Mouse (Mus musculus): ENCODE data around the gene Prickle4.

Gene Prickle4

DNA sequence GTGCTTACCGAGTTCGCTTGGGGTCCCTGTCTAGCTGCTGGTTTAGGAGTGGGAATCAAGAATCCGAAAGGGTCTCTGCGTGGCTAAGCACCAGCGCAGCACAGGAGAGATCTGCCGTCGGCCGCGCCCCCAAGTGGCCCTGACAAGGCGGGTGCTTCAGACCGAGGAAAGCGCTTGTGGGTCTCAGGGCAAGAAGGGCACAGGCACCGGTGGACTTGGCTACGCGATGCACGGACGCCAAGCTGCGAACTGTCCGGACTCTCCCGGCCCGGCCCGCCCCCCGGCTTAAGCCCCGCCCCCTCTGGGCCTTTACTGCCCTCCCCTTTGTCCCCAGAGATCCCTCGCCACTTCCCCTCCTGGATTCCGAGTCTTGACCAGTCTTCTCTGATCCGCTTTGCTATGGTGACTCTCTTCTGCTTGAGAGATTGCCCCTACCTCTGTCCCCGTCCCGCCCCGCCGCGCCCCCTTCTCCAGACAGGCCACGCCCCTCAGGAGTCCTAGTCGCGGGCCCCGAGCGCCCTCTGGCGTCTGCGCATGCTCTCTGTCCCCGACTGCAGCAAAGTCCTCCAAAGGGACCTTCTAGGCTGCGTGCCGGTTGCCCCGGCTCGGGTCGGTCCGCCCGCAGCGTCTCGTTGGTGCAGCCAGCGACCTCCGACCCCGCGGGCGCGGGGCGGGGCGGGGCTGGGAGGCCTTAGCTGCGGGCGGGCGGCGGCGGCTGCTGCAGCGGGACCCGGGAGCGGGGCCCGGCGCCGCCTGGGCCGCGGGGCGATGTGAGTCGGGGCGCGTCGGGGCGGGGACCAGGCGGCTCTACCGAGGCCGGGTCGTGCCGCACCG lies at the start of gene Prickle4:
TSS of gene Prickle4 (minus strand) at position 234 of the 834 bp plus-strand sequence.
- DNase-seq (ENCODE audit: low spot score), result peak; percentile 98

DNA sequence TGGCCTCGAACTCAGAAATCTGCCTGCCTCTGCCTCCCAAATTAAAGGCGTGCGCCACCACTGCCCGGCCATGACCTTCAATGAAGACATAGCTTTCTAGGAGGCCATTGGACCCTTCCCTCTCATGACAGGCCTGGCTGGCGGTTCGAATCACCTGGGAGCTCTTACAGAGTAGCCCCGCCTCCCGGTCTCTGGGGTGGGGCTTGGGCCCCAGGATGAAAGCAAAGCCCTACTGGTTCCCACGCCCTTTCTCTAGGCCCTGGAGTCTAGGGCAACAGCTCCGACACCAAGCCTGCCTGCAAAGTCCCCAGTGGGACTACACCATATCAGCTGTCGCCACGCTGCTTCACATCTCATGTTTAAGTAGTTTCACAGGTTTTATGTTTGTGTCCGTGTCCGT lies 49.5 kb upstream of the Prickle4 start:
- DNase-seq (ENCODE audit: low spot score), result no peak

DNA sequence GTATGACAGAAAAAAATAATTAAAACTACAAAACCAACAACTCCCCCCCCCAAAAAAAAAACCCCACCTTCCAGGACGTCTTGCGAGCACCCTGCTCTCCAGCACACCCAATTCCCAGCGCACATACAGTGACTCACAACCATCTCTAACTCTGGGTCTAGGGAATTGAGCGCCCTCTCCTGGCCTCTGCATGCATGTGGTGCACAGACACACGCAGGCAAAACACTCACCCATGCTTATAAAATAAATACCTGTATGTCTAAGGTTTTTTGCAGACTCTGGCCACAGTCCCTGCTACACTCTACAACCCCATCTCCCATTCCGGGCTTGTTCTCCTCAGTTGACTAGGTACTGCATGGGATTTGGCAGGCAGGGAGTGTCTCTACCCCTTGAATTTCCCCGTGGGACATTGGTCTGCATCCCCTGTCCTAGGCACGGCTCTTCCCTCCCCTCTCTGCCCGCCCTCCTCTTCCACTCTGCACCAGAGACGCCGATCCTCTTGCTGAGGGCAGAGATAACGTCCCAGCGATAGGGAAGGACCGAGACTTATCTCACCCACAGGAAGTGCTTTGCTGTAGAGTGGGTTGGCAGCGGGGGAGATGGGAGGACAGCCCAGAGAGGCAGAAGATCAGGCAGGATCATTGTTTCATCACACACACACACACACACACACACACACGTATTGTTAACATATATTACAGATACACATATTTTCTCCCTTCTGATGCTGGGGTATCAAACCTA lies 48.6 kb upstream of the Prickle4 start:
- DNase-seq (ENCODE audit: low spot score), result peak; percentile 39

DNA sequence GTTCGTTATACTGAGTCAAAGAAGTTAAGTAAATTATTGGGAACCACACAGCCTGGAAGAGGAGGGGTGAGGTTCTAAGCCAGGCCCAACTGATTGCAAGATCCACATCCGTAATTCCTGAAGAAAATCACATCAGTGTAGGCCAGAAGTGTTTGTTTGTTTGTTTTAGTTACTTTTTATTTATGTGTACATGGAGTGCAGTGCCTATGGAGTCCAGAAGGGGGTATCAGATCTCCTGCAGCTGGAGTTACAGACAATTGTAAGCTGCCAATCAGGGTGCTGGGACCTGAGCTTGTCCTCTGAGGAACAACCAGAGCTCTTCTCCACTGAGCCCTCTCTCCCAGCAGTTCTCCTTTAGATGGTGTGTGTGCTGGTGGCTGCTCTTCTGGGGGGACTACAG lies 45.6 kb upstream of the Prickle4 start:
- peak; percentile 13 for DNase-seq (ENCODE audit: low spot score)

DNA sequence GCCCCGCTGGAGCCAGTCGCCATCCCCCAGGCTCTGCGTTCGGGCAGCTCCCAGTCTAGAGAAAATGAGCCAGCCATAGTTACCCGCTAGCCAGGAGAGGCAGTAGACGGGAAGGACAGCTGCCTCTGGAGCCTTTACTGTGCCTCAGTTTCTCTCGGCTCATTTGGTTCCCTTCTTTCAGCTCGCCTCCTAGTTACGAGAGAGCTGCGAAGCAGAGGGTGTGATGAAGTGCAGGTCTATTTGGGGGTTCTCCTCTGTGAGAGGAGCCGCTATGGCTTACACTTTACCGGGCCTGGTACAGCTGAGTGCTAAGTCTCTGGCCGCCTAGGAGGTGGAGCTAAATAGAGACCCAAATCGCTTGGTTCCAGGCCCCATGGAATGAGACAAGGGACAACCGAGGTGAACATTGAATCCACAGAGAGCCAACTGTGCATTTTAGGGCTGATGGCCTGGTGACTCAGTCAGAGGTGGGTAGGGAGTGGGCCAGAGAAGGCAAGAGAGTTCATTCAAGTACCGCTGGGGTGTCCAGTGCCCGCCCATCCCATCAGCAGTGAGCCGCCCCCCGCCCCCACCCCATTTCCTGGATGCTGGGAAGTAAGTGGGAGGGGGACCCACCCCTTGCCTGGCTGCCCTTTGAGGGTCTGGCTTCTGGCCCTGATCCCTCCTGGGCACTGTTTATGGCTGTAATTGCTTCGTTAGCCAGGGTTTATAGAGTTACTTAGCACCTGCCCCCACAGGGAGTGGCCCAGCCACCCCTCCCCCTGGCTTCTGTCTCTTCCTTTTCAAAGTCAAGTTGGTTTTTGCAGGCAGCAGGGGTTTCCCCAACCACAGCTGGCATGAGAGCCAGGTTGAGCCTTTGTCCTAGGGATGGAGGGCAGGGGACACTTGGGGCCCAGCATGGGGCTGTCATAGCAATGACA lies 44.6 kb upstream of the Prickle4 start:
- peak; percentile 29 for DNase-seq (ENCODE audit: low spot score)

DNA sequence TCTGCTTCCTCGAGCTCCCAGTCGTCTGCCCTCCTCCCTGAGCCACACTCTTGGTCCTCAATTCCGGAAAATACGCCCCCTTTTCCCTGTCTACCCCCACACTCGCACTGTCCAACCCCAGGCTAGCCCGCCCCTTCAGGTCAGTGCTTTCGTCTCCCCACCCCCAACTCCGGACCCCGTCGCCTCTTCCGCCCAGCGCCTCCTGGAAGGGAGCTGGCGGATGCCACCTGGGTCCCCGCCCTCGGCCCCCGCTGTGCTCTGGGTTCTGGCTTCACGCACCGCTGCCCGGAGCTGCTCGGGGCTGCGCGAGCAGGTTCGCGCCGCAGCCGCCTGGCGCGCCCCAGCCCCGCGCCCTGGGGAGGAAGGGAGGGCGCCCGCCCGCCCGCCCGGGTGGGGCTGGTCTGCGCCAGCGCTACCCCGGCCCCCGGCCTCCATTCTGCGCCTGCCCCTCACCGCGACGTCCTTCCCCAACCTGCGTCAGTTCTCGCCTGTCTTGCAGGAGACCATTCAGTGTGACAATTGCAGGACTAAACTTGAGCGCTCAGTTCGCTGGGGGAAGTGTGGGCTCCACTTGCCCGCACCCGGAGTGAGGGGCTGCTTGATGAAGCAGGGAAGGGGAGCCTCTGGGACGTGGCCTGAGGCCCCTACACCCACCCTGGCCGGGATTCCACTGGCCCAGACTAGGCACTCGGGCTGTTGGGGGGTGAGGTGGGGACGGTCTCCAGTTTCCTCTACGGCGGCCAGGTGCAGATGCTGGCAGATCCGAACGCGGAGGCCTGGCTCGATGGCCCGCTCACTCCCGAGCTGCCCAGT lies 43.7 kb upstream of the Prickle4 start:
- DNase-seq (ENCODE audit: low spot score), result peak; percentile 34

DNA sequence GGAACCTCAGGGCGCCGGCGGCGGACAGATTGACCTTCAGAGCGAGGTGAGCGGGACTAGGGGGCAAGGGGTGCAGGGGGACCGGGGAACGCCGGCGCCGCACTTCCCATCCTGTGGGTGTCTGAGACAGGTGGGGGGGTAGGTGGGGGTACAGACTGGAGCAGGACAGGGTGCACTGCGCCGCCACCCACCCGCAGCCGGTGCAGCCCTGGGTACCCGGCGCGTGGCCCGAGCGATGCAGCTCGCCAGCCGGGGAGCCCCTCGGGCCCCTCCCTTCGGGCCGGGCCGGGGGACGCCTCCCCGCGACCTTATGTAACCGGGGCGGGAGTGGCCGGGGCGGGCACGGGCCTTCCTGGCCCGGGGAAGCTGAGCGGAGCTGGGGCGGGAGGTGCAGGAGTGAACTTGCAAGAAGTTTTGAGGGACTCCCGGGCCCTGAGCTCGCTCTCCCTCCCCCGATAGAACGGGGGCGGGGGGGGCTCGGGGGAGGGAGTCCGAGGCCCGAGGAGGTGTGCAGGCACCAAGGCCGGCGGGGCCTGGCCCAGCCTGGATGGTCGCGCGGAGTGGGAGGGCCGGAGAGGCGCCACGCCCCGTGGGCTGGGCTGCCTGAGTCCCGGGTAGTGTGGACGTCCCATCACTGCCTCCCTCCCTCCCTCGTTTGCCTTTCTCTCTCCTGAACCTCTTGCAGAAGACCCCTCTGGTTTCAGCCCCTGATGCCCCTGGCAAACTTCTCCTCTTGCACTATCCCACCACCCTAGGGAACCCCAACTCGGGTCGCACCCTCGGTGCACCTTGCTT lies 42.9 kb upstream of the Prickle4 start:
- DNase-seq (ENCODE audit: low spot score), result peak; percentile 76

DNA sequence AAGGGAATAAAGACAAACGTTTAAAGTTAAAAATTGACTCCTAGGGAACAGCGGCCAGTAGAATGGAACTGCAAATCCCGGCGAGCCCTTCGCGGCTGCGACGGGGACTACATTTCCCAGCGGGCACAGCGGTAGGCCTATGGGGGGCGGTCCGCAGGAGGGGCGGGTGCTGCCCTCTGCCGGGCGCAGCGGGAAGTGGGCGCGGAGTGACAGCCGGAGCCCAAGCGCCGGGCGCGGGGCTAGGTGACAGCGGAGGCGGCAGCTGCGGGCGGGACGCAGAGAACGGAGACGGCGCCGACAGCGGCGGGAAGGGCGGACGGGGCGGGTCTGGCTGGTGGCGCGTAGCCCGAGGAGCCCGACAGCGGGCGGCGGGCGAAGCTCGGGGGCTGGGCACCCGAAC lies 42.3 kb upstream of the Prickle4 start, which contains the start of gene Tfeb:
TSS of gene Tfeb (plus strand) at position 175 of the 400 bp plus-strand sequence.
- DNase-seq (ENCODE audit: low spot score), result peak; percentile 96

DNA sequence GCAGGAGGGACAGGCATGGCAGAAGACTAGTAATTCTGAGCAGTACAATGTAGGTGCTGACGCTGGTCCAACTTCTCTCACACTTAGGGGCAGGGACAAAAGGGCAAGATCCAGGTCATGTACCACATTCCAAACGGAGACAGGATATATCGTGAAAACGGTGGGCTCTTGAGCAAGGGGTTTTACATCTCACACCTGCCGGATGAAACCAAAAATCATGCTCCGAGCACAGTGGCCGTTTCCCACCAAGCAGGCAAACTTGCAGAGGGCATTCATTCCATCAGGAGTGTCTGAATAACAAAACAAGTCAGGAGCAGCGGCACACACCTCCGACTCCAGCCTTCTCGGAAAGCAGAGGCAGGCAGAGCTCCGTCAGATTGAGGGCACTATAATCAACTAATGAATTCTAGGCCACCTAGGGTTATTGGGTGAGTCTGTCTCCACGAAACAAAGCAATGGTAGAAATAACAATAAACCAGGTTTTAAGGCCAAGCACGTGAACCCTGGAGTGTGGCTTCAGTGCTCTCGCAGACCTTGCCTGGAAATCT lies 41.1 kb upstream of the Prickle4 start:
- DNase-seq (ENCODE audit: low spot score), result no peak

DNA sequence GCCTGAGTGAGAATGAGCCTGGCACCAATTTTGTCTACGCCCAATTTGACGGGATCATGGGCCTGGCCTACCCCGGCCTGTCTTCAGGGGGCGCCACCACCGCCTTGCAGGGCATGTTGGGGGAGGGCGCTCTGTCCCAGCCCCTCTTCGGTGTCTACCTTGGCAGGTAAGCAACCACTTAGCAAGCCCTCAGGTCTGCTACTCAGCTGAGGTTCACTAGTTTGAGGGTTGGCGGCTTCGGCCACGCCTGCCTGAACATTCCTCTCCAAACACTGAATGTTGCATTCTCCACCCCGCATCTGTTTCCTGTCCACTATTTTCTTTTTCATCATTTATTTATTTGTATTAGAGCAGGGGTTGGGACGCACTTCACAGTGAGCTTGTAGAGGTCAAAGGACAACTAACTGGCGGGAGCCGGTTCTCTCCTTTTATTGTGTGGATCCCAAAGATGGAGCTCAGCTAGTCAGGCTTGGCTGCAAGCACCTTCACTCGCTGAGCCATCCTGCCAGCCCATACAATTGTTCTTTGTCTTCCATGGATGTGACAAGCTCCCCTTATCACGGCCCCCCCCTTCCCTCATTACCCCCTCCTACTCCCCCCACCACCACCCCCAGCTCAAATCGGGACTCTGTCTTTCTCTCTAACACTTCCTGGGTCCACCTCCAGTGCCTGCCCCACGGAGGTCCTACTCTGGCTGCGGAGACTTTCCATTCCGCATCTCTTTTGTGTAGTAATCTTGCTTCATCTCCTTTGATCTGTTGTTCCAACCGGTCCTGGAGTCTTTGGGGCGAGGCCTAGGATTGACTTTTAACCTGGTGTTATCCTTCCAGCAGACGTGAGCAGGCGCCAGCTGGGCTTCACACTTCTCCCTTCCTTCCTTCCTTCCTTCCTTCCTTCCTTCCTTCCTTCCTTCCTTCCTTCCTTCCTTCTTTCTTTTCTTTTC lies 36.4 kb upstream of the Prickle4 start:
- DNase-seq (ENCODE audit: low spot score), result peak; percentile 27

DNA sequence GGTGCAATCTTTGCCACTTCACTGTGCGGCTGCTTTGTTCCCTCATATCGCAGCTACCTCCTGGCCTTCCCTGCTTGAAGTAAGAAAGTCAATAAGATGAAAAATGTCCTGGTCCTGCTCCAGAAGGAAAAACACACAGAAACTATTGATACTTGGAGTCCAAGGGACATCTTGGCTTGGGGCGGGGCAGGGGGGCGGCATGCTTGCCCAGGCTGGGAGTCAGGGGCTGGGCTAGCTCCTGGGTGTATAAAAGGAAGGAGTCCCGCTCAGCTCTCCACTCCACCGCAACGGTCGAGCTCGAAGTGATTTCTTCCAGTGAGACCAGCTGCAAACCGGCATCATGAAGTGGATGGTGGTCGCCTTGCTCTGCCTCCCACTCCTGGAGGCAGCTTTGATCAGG lies 32.0 kb upstream of the Prickle4 start, which contains the start of gene Pgc:
TSS of gene Pgc (plus strand) at position 277 of the 400 bp plus-strand sequence.
- DNase-seq (ENCODE audit: low spot score), result no peak

DNA sequence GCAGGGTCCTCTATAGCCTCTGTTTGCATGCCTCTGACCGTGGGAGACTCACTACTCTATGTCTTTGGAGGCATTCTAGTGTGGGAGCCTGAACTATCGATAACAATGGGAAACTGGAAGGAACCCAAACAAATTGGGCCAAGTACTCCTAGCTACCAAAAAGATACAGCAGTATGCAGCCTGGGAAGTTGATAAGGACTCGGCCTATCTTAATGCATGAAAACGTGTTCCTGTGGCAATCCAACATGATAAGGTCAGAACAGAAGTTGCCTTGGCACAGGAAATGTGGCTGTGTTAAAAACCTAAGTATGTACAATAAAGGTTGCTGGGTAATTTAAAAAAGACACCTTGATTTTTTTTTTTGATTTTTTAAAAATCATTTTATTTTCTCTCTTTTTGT lies 26.6 kb upstream of the Prickle4 start:
- no peak for DNase-seq (ENCODE audit: low spot score)

DNA sequence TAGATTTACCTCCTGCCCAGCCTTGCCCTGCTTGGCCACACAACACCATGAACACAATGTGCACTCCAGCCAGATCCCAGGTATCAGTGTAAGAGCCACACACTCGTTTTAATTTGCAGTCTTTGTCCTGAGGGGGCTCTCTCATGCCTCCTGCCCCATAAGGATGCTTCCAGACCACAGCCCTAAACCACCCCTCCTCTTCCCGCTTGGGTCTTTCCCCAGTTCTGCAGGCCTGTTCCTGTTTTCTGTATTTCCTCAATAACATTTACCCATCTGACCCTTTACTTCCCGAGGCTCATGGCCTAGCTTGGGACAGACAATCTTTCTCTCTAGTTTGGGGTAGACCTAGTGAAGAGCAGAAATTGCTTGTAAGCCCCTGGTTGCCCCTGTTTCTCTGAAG lies 20.5 kb upstream of the Prickle4 start:
- no peak for DNase-seq (ENCODE audit: low spot score)

DNA sequence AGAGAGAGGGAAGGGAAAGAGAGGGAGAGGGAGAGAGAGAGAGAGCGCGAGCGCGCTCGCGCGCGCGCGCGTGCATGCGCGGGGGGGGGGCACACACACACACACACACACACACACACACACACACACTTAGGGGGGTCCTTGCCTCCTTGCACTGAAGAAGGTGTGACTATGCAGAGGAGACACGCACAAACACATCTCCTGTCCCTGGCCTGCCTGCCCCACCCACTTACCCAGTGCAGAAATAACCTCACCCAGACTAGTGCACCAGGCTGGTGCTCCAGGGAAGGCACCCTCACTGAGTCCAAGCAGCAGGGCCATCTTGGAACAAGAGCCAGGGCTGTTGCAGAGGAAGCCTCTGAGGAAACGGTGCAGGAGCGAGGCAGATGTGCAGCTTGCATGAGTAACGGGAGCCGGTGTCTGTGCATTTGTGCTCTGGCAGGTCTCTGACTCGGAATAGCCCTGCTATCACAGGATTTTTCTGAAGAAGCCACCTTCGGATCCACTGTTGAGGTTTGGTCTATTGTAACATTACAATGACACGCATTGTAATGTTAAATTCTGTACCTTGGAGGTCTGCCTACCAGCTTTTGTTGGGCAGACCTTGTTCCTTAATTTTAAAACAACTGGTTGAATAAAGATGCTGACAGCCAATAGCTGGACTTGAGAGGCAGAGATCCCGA lies 18.5 kb upstream of the Prickle4 start:
- no peak for DNase-seq (ENCODE audit: low spot score)

DNA sequence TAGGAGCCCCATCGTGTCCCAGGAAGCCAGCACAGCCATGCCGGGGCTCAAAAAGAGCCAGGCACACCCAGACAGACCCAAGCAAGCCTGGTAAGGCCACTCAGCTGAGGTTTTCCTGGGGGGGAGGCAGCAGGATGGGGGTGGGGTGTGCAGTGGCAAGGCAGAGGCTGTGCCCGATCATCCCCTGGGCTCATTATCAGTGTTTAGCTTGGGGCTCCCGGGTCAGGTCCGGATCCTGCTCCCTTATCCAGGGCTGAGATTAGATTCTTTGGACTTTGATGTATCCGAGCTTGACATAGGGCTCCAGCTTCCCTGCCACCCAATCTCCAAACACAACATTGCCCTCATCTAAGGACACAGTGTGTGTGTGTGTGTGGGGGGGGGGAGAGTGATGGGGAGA lies 17.3 kb upstream of the Prickle4 start:
- no peak for DNase-seq (ENCODE audit: low spot score)

DNA sequence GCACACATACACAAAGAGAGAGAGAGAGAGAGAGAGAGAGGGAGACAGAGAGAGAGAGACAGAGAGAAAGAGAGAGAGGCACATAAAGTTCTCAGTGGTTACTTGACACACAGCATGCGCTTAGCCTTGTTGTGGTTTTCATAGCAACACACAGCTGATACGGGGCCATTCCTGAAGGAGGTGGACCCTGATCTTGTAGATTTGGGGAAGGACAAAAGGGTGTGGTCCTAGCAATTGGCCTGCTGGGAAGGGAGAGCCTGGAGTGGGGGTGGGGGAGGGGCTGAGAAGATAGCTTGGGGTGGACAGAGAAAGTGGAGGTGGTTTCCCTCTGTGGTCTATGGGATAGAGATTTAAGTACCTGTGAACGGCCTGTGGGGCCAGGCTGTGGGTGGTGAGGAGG lies 15.5 kb upstream of the Prickle4 start:
- no peak for DNase-seq (ENCODE audit: low spot score)

DNA sequence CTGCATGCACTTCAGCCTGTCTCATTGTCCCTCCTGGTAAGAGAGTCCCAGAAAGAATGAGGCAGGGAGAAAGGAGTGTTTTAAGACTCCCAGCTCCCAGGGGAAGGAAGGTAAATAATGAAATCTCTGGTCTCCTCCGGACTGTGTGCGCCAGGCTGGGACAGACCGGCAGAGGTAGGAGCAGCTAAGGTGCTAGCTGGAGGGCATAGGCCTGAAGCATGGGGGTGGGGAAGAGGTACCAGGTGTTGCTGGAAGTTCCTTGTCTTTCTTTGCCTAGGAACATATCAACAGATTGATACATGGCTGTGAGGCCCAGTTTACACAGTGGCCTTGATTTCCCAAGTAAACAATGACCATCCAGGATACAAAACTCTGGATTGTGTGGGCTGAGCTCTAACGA lies 14.4 kb upstream of the Prickle4 start:
- no peak for DNase-seq (ENCODE audit: low spot score)

DNA sequence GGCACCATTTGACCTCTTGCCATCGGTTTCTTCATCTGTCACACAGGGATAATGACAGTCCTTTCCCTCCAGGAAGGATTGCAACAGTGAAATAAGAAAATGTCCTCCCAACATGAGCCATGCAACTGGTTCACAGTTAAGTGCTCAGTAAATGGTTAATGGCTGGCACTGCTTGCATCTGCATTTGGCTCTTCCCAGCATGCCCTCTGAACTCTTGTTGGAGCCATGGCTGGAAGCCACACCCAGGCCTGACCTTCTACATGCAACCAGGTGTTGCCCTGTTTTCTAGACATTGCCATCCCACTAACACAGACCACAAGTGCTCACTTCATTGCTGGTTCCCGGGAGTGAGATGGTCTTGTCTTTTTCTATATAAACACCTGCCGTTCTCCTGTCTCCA lies 13.4 kb upstream of the Prickle4 start:
- DNase-seq (ENCODE audit: low spot score), result no peak
